Mouse (Mus musculus) testis, adult 2 months (tissue): ENCODE measurements at regions not wholly inside any gene's neighbourhood (a gene's known extent, or its start where the extent isn't known, plus 50 kb on each side); places are given as distances from the start of the nearest gene placed in this dataset.

ENCODE experiments used
- CTCF ChIP-seq: fragments of 200-500 bp; IDR thresholded peaks from 2 replicates; pipeline ENCODE4 v1.5.1; 2012; ENCODE audit warnings: low read depth, mild to moderate bottlenecking, inconsistent platforms, low read length, moderate library complexity; ENCODE audit not compliant: control insufficient read depth, insufficient read depth, insufficient replicate concordance
- POLR2A ChIP-seq: fragments of 200-500 bp; IDR thresholded peaks from 2 replicates; pipeline ENCODE4 v1.6.1; 2012; ENCODE audit warnings: low read depth, mild to moderate bottlenecking, inconsistent platforms, low read length, moderate library complexity; ENCODE audit not compliant: control insufficient read depth

DNA sequence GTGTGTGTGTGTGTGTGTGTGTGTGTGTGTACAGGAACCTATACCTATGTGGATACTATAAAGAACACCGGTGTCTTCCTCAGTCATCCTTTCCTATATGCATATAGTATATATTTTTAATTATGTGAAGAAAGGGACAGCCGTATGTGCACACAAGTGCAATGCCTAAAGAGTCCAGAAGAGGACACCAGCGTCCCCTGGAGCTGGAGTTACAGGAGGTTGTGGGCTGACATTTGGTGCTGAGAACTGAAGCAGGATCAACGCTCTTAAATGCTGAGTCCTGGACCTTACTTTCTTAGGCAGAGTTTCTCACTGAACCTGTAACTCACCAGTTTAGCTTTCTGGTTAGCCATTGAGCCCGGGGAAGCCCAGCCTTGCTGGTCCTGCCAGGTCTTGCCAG lies 114.9 kb upstream of the Dapk1 start:
- TF ChIP-seq POLR2A (no peak), CTCF (no peak)
